Mouse (Mus musculus) retina, postnatal 1 day (tissue): ENCODE measurements around the gene Rpl13a.
"Not testable (repeated sequence)": the region's sequence is repeated elsewhere in the genome, so short reads cannot be mapped to it uniquely, and the experiment has no call there.

ENCODE experiments used
- DNase-seq: peaks from one replicate; pipeline ENCODE4 v3.0.0-alpha.2; 2012

Gene Rpl13a

DNA sequence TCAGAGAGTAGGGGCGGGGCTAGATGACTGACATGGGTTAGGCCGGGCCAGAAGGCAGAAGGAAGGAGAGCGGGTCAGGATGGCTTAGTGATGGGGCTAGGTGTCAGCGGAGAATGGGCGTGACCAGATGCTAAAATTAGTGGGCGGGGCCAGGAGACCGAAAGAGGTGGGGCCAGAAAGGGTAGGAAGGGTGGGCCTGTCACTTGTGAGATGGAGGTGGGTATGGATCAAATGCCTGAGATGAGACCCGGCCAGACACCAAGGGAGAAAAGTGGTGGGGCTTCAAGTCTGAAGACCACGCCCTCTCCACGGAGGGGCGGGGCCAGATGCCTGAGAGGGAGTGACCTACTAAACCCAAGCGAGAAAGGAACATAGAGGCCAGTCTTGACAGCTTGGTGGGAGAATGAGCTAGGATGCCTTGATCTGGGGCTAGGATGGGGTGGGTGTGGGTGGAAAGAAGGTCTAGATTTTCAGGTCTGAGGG lies 6.0 kb upstream of the Rpl13a start:
- peak; percentile 77 for DNase-seq

- no peak for DNase-seq
Observed at GRCm38 (mm10) chr7:45133446-45134159, 5.0 kb upstream of the Rpl13a start.

DNA sequence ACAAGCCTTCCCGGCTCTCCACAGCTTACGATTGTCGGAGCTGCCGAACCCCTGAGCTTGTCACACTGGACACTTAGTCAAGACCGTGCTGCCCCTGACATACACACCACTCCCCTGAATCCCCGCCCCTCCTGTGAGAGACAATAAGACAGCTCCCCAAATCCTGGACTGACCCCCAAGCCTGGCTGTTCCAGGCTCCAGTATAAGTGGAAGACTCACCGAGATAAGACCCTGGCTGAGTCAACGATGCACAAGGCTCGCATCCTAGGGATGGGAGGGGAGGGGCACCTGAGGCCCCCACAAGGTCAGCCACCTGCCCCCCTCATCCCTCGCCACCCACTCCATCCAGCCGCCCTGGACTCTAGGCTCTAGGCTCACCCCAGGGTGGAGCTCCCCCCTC lies 3.3 kb upstream of the Rpl13a start:
- no peak for DNase-seq

GRCm38 (mm10) chr7:45129776-45130512 lies 1.4 kb upstream of the Rpl13a start:
- no peak for DNase-seq

DNA sequence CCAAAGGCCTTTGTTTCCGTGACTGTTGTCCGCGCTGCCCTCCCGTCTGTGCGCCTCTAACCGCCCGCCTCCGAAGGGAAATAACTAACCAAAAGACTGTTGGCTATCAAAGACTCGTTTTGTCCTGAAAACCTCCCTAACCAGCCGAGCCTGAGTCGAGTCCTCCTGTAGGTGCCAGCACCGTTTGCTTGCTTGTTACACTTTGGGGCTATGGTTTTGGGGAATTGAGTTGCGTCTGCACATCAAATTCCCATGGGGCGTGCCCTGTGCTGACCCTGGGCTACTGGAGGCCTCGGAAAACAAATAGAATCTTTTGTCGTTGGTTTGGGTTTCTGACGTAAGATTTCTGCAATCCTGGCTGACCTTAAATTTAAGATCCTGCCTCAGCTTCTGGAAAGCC lies 757 bp upstream of the Rpl13a start:
- no peak for DNase-seq

GRCm38 (mm10) chr7:45127700-45128224 lies 799 bp downstream of the Rpl13a start:
- DNase-seq, result no peak

DNA sequence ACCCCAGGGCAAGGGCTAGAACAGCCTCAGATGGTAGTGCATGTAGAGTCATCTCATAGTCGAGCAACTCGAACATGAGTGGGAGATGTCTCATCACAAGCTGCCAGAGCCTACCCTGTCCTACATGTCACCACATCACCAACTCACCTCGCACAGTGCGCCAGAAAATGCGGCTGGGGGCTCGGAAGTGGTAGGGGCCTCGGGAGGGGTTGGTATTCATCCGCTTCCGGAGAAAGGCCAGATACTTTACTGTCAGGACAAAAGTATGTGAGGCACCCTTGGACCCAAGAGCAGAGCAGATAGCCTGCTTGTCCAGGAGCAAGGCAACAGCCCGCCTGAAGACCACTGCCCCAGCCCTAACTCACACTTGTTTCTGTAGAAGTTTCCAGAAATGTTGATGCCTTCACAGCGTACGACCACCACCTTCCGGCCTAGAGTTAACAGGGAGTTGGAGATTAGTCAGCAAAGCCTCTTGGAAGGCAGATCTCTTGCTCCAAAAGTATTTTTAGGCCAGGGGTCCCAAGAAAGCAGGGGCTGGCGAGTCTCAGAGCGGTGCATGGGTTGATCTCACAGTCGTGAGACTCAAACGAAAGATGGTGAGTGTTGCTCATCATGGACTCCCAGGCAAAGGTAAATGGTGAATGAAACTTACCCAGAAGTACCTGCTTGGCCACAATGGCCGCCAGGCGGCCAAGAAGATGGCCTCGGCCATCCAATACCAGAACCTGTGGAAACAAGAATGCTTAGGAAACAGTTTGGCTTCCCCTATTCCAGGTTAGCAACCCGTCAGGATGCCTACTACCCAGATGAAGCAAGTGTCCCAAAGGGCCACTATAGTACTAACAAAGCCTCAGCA lies 1.5 kb downstream of the Rpl13a start:
- DNase-seq, result no peak

DNA sequence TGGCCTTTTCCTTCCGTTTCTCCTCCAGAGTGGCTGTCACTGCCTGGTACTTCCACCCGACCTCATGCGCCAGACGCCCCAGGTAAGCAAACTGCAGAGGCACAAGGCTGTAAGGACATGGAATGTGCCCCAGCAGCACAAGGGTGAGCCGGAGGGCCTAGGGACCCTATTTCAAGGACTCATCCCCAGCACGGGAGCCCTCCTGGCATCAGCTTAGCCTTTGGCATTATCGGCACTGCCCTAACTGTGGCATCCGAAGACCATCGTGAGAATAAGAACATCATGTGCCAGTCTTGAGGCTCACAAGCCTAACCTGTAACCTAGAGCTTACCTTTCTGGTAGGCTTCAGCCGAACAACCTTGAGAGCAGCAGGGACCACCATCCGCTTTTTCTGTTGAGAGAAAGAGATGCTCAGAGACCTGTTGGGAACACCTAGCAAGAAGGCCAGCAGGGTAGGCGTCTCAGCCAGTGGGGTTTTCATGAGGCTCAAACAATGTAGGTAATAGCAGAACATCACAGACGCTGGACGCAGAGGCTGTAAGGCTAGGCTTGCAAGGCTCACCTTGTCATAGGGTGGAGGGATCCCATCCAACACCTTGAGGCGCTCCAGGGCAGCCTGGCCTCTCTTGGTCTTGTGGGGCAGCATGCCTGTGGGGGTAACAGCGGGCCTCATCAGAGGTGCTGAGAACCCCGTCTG lies 2.3 kb downstream of the Rpl13a start:
- no peak for DNase-seq

DNA sequence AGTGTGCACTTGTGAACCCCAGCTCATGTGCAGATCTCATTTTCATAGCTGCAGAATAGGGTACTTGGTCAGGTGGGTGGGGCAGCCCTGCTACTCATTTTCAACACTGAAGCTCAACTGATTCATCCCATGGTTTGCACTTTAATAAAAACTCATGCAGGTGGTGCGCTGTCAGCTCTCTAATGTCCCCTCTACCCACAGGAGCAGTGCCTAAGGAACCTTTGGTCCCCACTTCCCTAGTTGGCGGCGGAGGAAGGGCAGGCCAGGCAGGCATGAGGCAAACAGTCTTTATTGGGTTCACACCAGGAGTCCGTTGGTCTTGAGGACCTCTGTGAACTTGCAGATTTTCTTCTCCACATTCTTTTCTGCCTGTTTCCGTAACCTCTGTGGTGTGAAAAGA lies 2.9 kb downstream of the Rpl13a start:
- not testable (repeated sequence) for DNase-seq

GRCm38 (mm10) chr7:45125144-45125600 lies 3.4 kb downstream of the Rpl13a start:
- peak; percentile 45 for DNase-seq

DNA sequence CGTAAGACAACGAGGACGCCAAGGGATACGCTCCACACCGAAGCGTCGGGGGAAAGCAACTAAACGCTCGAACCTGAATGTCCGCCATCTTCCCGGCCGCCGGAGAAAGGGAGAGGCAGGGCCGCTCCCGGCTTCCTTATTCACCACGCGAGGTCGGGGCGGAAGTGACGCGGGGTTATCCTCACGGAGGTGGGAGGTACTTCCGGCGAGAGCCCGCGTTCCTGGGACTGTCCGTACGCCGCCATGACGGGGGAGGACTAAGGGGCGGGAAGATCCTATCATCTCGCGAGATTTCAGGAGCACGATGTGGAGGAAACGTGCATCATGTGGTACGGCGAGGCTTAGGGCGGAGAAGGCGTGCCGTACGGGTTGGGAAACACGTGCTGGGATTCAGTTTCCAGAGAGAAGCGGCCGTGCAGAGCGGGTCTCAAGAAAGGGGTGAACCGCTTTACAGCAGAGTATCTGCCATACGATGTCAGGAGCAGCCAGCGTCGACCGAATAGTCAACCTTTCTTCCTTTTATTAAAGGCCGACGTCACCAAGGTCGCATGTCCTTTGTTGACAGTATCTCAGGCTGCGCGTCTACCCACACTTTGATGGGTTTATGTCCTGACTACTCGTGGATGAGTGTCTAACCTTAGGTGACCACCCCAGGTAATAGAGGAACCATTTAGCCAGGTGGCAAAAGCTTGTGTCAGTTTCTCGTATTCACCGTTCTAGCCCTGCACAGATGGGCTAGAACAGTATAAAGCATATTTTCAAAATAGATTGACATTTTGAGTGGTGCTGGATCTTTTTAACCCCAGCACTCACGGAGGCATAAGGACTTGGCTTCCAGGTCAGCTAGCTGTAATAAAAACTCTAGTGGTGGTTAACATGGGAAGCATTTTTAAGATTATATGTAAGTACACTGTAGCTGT lies 4.1 kb downstream of the Rpl13a start, which contains the start of gene Rps11:
TSS of gene Rps11 (minus strand) at position 216 of the 920 bp plus-strand sequence.
- peak; percentile 100 for DNase-seq

- DNase-seq, result peak; percentile 20
Observed at GRCm38 (mm10) chr7:45123186-45123570, 5.4 kb downstream of the Rpl13a start.

DNA sequence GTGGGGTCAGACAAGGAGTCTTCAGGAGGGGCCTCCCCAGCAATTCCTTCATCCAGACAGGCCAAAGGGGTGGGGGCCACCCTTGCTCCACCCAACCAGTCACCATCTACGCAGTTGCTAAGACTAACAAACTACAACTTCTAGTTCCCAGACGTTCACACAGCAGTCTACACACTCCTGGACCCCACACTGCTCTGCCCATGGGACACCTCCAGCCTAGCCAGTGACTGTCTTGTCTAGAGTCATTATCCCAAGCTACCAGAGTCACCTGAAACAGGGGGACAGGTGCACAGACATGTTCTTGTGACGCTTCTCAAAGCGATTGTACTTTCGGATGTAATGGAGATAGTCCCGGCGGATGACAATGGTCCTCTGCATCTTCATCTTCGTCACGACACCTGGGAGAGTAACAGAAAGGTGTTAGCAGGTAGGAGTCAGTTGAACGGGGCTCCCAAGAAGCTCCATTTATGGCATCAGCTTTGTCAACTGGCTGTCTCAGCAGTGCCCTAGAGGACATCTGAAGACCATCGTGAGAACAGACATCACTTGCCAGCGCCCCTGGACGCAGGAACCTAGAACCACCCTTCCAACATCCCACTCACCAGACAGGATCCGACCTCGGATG lies 5.9 kb downstream of the Rpl13a start:
- no peak for DNase-seq

GRCm38 (mm10) chr7:45121966-45122365 lies 6.6 kb downstream of the Rpl13a start:
- DNase-seq, result no peak

GRCm38 (mm10) chr7:45121404-45121803 lies 7.2 kb downstream of the Rpl13a start:
- DNase-seq, result no peak

- no peak for DNase-seq
Observed at GRCm38 (mm10) chr7:45119780-45120709, 8.5 kb downstream of the Rpl13a start.

DNA sequence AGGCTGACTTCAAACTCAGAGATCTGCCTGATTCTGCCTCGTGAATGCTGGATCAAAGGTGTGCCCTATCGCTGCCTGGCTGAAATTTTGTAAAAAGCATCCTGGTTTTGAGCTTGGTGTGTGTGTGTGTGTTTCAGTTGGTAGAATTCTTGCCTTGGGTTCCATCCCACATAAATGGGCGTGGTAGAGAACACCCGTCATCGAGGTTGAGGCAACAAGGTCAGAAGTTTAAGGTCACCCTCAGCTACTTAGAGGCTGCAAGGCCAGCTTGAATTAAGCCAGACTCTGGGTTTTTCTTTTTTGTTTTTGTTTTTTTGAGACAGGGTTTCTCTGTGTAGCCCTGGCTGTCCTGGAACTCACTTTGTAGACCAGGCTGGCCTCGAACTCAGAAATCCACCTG lies 10.2 kb downstream of the Rpl13a start:
- DNase-seq, result no peak

DNA sequence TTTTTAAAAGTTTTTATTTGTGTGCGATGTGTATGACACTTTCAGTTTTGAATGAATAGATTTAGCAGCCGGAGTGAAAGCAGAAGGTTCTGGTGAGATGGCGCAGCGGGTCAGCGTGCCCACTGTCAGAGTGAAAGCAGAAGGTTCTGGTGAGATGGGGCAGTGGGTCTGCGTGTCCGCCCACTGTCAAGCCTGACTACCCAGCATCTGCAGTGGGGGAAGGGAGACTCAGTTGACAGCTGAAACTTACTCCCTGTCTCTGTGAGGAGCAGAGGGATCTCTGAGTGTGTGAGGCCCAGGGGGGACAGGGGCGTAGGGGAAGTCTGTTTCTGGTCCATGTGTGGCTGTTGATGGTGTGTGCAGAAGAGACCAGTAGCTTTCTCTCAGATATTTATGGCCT lies 11.0 kb downstream of the Rpl13a start:
- no peak for DNase-seq

- no peak for DNase-seq
Observed at GRCm38 (mm10) chr7:45113476-45113875, 15.1 kb downstream of the Rpl13a start.

DNA sequence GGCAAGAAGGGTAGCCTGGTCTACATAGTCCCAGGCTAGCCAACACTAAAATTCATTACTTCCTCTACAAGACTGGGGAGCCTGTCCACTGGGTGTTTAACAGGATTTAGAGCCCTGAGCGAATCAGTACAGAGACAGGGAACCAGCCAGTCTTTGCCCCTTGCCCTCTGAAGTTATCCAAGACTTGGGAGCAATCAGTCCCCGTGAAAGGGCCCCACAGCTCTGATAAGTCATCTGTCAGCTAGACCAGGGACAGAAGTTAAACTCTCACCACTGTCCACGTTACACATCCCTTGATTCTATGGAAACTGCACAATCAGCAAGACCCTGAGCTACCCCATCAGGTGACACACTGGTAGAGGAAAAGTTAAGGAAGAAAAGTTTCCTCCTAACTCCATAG lies 16.0 kb downstream of the Rpl13a start:
- no peak for DNase-seq
